Mouse (Mus musculus) embryo, embryonic 10.5 days (tissue): ENCODE results near the gene Bcam.
A peak's percentile ranks its signal among the peaks of the same experiment; 100 is the strongest.

Experiments
- DNase-seq: peaks from one replicate; pipeline ENCODE4 v3.0.0-alpha.2; 2015; ENCODE audit warnings: low spot score

Gene Bcam

DNA sequence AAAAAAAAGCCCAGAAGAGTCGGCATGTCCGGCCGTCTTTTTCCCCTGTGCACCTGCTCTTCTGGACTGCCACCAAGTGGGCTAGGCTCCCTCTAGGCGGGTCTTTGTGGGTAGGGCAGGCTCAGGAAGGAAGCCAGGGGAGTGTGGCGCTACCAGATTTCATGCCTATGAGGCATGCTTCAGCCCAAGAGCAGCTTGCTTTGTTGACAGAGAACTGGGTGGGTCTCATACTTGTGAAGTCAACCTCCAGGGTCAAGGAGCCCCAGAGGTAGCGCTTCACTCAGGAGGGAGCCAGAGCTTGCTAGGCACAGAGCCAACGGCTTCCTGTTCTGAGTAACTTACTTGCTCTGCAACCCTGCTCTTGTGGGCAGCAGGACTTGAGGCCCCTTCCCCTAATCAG lies 17.2 kb downstream of the Bcam start:
- DNase-seq: no peak

DNA sequence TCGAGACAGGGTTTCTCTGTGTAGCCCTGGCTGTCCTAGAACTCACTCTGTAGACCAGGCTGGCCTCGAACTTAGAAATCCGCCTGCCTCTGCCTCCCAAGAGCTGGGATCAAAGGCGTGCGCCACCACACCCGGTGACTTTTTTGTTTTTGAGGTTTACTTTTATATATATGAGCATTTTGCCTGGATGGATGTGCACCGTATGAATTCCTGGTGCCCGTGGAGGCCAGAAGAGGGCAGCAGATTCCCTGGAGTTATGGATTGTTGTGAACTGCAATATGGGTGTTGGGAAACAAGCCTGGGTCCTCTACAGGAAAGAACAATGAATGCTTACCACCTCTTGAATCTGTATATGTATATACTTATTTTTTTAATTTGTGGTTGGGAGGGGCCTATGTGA lies 18.2 kb downstream of the Bcam start:
- peak; percentile 45 for DNase-seq

DNA sequence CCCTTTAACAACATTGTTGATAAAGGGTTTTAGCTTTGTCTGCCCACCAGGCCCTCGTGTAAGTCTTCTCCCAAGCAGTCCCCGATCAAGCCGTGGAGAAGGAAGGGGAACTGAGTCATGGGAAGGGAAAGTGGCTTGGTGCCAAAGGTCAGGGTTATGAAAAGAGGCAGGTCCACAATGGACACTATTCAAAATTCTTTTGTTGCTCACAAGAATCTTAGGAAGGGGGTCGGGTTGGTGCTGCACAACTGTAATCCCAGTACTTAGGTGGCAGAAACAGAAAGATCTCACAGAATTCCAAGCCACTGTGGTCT lies 19.8 kb downstream of the Bcam start:
- DNase-seq: no peak

DNA sequence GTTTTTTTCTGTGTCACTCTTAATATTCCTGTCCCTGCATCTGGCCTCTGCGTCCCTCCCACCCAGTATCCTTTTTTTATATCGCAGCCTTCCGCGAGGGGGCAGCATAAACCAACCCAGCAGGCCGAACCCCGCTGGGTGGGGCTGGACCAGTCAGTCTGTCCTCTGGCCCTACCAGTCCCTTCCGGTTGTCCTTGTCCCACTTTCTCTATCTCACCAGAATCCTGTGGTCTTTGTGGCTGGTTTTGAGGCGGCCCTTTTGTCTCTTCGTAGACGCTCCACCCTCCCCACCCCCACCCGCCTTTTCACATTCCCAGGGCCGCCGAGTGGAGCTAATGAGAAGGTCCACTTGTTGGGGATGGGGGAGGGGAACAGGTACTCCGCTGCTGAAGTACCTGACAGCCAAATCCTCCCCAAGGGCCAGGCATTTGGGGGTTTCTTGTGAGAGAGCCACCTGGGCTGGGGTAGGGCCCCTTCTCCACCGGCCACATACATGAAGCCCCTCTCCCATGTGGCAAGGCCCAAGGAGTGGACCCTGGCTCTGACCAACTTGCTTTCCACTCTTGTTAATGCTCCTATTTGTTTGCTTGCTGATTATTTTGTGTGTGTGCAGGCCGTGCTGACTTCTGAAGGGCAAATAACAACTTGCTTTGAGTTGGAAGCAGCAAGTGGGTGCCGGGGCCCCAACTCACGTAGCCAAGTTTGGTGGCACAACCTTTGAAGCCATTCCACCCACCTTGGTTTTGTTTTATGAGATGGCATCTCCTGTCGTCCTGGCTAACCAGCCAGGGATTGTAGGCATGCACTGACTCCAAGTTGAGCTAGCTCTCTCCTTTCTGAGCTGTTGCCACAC lies 20.4 kb downstream of the Bcam start, which contains the start of gene Nectin2:
Gene Nectin2, minus strand, starts transcription at position 267 of the 853 bp plus-strand sequence.
- DNase-seq: peak; percentile 93

DNA sequence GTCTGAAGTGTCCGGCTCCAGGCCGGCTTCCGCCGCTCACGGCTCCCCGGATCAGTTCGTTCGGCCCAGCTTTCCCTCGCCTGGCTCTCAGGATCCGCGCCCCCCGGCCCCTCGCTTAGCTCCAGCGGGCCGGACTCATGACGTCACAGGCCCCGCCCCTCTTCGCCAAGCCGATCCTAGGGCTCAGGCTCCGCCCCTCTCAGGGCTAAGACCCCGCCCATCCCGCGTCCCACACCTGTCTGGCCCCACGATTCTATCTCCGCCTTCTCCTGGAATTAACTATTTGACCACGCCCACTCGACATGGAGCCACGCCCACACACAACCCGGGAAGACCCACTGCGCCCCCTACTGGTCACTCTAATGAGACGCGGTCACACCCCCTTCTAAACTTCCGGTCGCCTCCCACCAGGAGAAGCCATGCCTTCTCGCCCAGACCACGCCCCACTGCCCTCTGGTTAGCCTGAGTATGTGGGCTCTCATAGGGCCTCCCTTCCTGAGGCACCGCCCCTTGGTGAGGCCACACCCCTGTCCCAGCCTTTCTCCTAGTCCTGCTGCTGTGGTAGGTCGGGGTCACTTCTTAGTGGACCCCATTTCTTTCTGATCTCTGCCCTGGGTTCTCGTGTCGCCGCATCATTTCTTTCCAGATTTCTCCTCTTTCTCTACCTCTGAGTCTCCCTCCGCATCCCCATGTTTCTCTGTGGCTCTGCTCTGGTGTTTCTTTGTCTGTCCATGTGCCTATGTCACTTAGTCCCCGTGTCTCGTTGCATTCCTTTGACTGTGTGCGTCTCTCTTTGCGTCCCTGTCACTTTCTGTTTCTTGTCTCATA lies 21.2 kb downstream of the Bcam start:
- DNase-seq: peak; percentile 99

DNA sequence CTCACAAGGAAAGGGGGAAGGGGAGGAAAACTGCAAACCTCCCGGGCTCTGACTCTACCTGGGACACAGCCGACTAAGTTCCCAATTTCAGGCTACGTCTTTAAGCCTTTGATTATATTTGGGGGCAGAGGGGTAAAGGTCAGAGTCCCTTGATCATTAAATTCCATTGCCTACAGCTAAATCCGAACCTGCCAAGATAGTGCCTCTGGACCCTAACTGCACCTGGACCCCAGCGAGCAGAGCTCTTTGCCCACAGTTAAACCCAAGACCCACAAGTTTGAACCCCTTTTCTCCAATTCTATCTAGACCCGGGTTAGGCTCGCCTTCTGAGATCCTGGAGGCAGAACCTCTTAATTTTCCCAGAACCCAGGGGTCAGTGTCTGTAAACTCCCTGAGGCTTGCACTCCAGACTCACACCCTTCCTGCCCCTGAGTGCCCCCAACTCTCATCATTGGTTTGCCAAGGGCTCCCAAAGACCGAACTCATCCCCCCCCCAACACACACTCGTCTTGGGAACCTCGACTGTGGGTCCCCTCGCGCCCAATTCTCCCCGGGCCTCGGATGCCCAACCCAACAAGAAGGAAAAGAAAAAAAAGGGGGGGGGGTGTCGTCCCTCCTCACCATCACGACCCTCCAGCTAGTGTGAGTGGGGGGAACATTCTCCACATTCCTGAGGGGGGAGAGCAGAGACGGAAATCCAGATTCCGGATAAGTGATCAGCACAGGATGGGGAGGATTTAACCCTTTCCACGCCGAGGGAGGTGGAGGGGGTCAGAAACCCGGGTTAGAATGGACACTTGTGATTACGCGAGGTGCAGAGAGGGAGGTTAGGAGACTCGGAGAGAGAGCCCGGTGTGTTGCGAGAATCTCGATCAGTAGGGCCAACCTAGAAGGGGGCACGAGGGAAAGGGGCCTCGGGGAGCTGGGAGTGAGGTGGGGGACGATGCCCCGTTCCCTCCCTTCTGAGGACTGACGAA lies 22.3 kb downstream of the Bcam start:
- peak; percentile 76 for DNase-seq

DNA sequence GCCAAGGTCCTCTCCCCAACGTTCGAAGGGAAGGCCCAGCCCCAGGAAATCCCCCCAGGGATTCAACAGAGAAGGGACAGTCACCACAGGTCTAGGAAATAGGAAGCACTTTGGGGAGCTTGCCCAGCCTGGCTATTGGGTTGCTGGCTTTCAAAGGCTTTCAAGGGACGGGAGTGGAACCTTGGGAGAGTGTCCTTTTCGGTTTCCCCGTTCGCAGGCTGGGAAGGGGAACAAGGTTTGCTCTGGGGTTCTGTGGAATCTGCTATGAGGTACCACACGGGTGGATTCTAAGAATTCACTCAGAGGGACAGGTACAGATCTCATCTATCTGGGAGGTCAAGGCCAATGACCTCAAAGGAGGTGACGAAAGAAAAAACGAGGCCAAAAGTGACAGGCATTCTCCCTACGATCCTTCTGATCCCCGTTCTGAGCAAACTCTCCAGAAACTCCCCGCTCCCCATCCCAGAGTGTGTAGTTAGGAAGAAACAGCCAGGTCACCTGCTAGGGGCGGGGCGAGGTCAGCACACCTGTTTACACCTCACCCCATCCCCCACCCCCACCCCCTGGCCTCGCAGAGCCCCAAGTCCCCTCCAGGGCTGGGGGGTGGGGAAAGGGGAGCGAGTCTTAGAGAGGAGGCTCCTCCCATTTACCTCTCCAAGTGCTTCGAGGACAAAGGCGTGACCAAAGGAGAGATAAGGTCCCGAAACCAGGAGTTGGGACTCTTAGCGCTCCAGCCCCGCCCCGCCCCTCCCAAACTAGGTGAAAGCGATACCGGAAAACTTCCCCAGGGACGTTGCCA lies 23.2 kb downstream of the Bcam start:
- DNase-seq: peak; percentile 54

DNA sequence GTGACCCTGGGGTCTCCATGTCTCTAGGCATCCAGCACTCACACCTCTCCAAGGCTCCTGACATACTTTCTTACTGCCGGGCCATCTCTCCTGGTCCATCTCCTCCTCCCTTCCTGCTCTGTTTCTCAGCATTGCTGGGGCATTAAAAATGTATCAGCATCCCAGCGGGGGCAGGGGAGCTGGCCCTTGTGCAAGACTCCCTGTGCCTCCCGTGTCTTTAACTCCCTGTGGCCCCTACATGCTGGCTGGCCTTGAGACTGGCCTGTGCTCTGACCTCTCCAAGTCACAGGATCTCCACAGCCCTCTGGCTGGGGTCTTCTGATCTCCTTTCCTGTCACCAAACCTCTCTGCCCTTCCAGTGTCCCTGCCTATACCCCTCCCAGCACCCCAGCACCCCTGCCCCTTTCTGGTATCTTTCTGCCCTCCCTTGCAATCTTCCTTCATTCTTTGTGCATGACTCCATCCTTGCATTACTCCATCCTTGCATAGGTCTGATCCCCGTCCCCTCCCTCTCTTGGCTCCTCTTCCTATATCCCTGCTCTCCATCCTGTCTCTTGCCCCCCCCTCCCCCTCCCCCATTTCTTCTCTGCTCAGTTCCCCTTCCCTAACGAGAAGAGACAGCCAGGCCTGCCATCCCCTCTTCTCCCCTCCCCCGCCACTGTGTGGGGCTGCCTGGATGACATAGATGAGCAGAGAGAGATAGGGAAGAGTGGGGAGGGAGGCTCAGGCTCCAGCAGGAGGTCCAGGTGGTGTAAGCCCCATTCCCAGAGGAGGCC lies 24.2 kb downstream of the Bcam start:
- DNase-seq: peak; percentile 21

DNA sequence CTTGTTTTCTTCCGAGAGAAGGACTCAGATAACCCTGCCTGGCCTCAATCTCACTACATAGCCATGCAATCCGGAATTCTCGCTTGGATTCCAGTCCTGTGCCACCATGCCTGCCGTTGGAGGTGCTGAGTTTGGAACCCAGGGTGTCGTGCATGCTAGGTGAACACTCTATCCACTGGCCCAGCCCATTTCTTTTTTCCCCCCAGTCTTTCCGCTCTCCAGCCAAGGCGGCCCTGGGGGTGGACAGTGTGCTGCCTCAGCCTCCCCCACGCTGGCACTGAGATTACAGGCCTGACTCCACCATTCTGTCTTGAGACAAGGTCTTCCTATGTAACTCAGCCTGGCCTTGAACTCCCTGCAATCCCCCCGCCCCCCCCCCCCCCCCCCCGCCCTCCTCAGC lies 24.8 kb downstream of the Bcam start:
- DNase-seq: no peak

DNA sequence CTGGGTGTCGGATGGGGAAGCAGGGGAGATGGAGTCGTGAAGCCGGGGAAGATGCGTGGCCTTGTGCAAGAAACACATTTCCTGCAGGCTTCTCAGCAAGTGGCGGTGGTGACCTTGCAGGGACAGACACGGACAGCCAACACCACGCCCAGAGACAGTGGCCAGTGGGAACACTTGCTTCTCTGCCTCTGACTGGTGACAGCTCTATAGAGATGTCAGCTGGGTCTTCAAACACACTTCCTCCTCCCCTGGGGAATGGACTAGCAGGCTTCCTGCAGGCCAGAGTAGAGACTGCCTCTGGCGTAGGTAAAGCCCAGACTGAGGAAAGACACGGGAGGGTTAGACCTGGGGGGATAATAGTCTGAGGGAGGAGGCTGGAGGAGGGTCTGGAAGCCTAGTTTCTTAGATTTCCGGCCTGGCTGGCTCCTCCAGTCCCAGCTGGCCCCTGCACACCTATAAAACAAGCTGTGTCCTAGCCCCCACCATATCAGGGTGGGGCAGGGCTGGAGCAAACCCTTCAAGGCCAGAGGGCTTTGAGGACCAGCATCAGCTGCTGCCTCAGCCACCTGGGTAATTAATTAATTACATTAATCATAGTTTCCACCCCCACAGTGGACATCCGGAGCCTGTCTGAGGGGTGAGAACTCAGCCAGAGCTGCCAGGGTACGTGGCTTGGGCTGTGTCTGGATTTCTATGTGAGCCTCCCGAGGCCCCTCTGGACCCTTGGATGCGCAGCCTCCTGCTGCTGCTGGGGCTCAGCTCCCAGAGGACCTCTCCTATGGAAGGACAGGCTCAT lies 26.0 kb downstream of the Bcam start:
- DNase-seq: no peak

DNA sequence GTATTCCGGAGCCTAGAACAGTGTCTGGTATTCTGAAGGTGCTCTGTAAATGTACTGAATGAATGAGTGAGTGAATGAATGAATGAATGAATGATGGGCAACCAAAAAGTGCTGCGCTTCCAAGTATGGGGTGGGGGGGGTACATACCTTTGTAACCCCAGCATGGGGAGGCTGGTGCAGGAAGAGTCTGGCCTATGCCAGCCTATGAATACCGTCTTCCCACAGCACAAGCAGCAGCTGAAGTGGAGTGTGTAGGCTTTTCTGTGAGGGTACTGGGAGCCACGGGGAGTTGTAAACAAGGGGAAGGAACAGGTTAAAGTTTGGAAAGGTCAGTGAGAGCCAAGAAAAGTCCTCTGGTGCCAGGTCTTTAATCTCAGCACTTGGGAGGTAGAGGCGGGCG lies 27.0 kb downstream of the Bcam start:
- DNase-seq: no peak

DNA sequence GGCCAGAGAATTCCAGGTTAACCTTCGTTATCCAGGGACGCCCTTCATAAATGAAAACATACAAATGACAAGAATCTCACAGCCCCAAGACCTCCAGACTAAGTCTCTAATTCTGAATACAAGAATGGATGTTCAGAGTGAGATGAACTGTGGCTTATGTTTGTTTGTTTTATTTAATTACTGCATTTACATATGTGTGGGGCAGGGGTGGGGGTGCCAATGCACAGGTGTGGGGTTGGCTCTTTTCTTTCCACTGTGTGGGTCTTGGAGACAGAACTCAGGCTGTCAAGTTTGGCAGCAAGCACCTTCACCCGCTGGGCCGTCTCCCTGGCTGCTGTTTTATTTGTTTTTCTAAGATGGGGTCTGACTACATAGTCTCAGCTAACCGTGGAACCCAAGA lies 28.3 kb downstream of the Bcam start:
- no peak for DNase-seq

DNA sequence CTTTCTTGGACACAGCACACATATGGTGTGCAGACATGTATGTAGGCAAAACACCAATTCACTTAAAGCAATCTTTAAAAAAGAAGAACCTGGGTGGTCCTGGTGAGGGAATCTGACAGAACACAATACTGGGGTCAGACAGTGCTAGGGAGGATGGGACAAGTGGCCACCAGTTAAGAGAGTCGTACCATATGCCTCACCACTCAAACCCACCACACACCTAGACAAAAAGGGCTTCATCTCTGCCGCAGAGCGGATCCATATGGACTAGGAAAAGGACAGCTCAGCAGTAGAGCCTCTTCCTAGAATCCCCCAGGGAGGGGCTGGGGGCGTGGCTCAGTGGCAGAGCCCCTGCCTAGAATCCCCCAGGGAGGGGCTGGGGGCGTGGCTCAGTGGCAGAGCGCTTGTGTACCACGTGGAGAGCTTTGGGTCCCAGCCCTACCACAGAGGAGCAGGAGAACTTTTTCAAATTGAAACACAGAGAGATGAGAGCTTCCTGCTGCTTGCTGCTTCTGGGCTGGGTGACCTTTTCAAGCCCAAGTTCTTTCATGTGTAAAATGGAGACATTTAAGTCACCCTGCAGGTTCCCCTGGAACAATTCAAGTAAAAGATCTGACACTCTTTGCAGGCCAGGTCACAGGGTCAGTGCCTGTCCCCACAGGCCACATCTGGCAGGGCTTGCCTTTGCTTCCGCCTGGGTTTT lies 29.3 kb downstream of the Bcam start:
- DNase-seq: peak; percentile 68

DNA sequence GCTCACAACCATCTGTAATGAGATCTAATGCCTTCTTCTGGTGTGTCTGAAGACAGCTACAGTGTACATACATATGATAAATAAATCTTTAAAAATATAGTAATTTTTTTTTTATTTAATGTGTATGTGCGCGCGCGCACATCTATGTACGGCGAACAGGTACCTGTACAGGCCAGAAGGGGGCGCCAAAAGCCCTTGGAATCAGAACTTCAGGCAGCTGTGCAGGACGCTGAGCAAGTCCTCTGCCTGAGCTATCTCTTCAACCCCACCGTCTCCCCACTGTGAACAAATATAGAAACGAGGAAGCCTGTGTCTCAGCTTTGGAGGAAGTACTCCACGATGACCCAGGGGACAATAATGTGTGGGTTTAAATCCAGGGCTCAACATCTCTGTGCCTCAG lies 30.5 kb downstream of the Bcam start:
- DNase-seq: no peak

DNA sequence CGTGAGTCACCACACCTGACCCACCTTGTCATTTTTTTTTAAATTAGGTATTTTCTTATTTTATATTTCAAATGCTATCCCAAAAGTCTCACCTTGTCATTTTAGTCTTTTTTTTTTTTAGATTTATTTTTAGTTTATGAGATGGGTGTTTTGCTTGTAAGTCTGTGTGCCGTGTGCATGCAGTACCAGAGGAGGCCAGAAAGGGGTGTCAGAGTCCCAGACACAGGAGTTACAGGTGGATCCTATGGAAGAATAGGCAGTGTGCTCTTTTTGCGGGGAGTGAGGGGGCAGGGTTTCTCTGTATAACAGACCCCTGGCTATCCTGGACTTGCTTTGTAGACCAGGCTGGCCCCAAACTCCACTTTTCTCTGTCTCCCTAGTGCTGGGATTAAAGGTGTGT lies 32.0 kb downstream of the Bcam start:
- no peak for DNase-seq

DNA sequence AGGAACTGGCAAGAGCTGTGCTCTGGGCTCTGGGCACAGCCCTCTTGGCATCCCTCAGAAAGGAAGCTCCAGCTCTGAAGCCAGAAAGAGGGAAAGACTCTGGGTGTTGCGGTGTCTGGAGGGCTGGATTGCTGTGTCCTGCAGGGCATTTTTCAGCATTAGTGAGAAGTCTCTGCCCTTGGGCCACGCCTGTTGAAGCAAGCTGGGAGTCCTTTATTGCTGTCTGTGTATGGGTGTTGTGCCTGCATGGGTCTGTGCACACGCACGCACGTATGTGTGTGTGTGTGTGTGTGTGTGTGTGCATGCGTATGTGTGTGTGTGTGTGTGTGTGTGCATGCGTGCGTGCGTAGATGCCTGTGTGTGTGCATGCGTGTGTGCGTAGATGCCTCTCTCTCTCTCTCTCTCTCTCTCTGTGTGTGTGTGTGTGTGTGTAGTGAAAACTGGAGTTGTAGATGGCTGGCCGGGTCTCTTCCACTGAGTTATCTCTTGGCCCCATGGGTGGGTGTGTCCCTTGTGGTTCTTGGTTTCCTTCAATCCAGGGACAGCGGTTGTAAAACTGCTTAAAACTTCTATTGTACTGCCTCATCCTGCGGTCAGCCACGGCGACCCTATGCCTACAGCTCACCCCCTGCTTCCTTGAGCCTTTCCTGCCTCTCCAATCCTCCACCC lies 34.3 kb downstream of the Bcam start:
- no peak for DNase-seq

DNA sequence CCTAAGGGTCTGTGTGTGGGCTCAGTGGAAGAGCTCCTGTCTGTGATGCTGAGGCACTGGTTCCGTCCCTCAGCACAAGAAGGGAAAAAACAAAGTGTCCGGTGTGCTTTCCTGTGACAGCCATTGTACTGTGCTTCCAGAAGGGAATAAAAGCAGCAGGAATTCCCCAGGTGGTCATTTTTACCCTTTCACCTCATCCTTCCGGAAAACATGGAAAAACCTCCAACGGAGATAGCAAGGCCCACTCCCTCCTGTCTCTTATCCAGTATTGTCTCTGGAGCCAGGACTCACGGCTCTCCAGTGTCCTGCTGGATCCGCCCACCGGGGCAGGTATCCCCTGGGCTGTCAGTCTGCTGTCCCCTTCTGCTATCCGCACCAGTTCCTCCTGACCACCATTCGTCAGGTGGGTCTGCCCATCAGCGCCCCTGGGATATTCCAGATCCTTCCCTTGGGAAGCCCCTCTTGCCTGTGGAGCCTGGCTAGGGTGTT lies 36.6 kb downstream of the Bcam start:
- no peak for DNase-seq

DNA sequence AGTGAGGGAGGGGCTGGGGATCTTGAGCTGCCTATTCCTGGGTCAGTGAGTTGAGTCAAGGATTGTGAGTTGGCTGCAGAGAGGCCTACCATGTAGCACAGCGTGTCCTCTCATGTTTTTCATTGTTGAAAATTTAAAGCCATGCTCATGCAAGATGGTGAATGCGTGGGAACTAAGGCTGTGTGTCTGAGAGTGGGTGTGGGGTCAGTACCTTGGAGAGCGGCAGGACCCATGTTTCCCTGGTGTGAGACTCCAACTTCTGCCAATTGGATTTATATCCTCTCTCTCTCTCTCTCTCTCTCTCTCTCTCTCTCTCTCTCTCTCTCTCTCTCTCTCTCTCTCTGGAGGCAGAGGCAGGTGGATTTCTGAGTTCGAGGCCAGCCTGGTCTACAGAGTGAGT lies 44.3 kb downstream of the Bcam start:
- DNase-seq: no peak
